Mouse (Mus musculus): Measurements from ENCODE around the gene Mansc4. TPM values are rescaled to one million over a fixed set of nuclear protein-coding genes. Genes with fewer than 3 reads are reported as not detected.

Gene Mansc4
- polyA plus RNA-seq, 2 experiments = 0.68 to 1.0 TPM

GRCm38 (mm10) chr6:147092136-147092535 lies 5.3 kb upstream of the Mansc4 start:
- H3K4me3 ChIP-seq (replicated peaks; ENCODE audit: low read length) = peak overlapping the region; percentile 85
- H3K4me2 ChIP-seq (replicated peaks; ENCODE audit: low read depth, low read length, severe bottlenecking) = peak overlapping the region; percentile 98
- H3K36me3 ChIP-seq (ENCODE audit: control insufficient read depth, insufficient read depth, low read length) = peaks cover 11% of the 10 kb centered on the region
- H3K27me3 ChIP-seq (ENCODE audit: control insufficient read depth, insufficient read depth, low read length) = no peaks in the 10 kb centered on the region
- H3K4me1 ChIP-seq (ENCODE audit: control insufficient read depth, insufficient read depth, low read length) = peaks cover 15% of the 10 kb centered on the region
- DNase-seq (ENCODE audit: low spot score) (no peak), ATAC-seq (ENCODE audit: low FRiP score, low read depth) (no peak)
- TF ChIP-seq POLR2A (IDR thresholded peaks at IDR 0.05; ENCODE audit: borderline replicate concordance, extremely low read depth, insufficient read depth, insufficient read length) = no peak
- peak overlapping the region; percentile 90 for H3K9ac ChIP-seq (ENCODE audit: low read depth, low read length, severe bottlenecking)
- no peak overlapping the region; the same call in 1 of the 2 replicates for H3K27ac ChIP-seq (replicated peaks; ENCODE audit: low read depth, low read length)
- no peaks in the 10 kb centered on the region for H3K9me3 ChIP-seq (ENCODE audit: control insufficient read depth, low read length)
- 2% methylated on average over 15 of the region's 15 CpGs for WGBS

- Histone ChIP-seq H3K9ac (ENCODE audit: low read depth, low read length, severe bottlenecking) (peak within 1 kb of the TSS; percentile 90), H3K27ac (replicated peaks; ENCODE audit: low read depth, low read length) (peak within 1 kb of the TSS; percentile 85), H3K4me2 (replicated peaks; ENCODE audit: low read depth, low read length, severe bottlenecking) (peak within 1 kb of the TSS; percentile 98), H3K4me3 (replicated peaks; ENCODE audit: low read length) (peak within 1 kb of the TSS; percentile 85), H3K27me3 (ENCODE audit: control insufficient read depth, insufficient read depth, low read length) (no peaks in the 10 kb centered on the region), H3K4me1 (ENCODE audit: control insufficient read depth, insufficient read depth, low read length) (peaks cover 23% of the 10 kb centered on the region), H3K9me3 (ENCODE audit: control insufficient read depth, low read length) (no peaks in the 10 kb centered on the region), H3K36me3 (ENCODE audit: control insufficient read depth, insufficient read depth, low read length) (peaks cover 11% of the 10 kb centered on the region)
- WGBS = under 1% methylated on average over 70 of the region's 99 CpGs
- peak; percentile 55; the same call in 1 of the 2 replicates for TF ChIP-seq POLR2A (IDR thresholded peaks at IDR 0.05; ENCODE audit: borderline replicate concordance, extremely low read depth, insufficient read depth, insufficient read length)
- DNase-seq (ENCODE audit: low spot score) = peak; percentile 58
- peak; percentile 91 for ATAC-seq (ENCODE audit: low FRiP score, low read depth)
Measured at GRCm38 (mm10) chr6:147091136-147092120, 4.6 kb upstream of the Mansc4 start, which contains the start of gene Klhl42. TSS of gene Klhl42 (plus strand) at chr6:147091379.

GRCm38 (mm10) chr6:147090191-147090590 lies 3.4 kb upstream of the Mansc4 start:
- ATAC-seq (ENCODE audit: low FRiP score, low read depth) (no peak), DNase-seq (ENCODE audit: low spot score) (no peak)
- Histone ChIP-seq H3K4me2 (replicated peaks; ENCODE audit: low read depth, low read length, severe bottlenecking) (no peak overlapping the region), H3K9ac (ENCODE audit: low read depth, low read length, severe bottlenecking) (no peak overlapping the region), H3K9me3 (ENCODE audit: control insufficient read depth, low read length) (no peaks in the 10 kb centered on the region), H3K27me3 (ENCODE audit: control insufficient read depth, insufficient read depth, low read length) (no peaks in the 10 kb centered on the region), H3K4me3 (replicated peaks; ENCODE audit: low read length) (no peak overlapping the region), H3K27ac (replicated peaks; ENCODE audit: low read depth, low read length) (no peak overlapping the region), H3K36me3 (ENCODE audit: control insufficient read depth, insufficient read depth, low read length) (no peaks in the 10 kb centered on the region; the same call in 1 of the 2 replicates), H3K4me1 (ENCODE audit: control insufficient read depth, insufficient read depth, low read length) (peaks cover 24% of the 10 kb centered on the region)
- no peak for TF ChIP-seq POLR2A (IDR thresholded peaks at IDR 0.05; ENCODE audit: borderline replicate concordance, extremely low read depth, insufficient read depth, insufficient read length)
- WGBS = 79% methylated on average over 5 of the region's 5 CpGs

GRCm38 (mm10) chr6:147088517-147088916 lies 1.7 kb upstream of the Mansc4 start:
- no peak for ATAC-seq (ENCODE audit: low FRiP score, low read depth)
- H3K36me3 ChIP-seq (ENCODE audit: control insufficient read depth, insufficient read depth, low read length) = no peaks in the 10 kb centered on the region
- WGBS = 83% methylated on average over 3 of the region's 3 CpGs
- no peak overlapping the region for H3K4me3 ChIP-seq (replicated peaks; ENCODE audit: low read length)
- H3K9me3 ChIP-seq (ENCODE audit: control insufficient read depth, low read length) = no peaks in the 10 kb centered on the region
- H3K27me3 ChIP-seq (ENCODE audit: control insufficient read depth, insufficient read depth, low read length) = no peaks in the 10 kb centered on the region
- TF ChIP-seq POLR2A (IDR thresholded peaks at IDR 0.05; ENCODE audit: borderline replicate concordance, extremely low read depth, insufficient read depth, insufficient read length) = no peak
- DNase-seq (ENCODE audit: low spot score) = no peak
- H3K9ac ChIP-seq (ENCODE audit: low read depth, low read length, severe bottlenecking) = no peak overlapping the region
- H3K4me1 ChIP-seq (ENCODE audit: control insufficient read depth, insufficient read depth, low read length) = peaks cover 19% of the 10 kb centered on the region
- H3K27ac ChIP-seq (replicated peaks; ENCODE audit: low read depth, low read length) = no peak overlapping the region
- H3K4me2 ChIP-seq (replicated peaks; ENCODE audit: low read depth, low read length, severe bottlenecking) = no peak overlapping the region

- 49% methylated on average over 6 of the region's 7 CpGs for WGBS
- no peak for DNase-seq (ENCODE audit: low spot score)
- Histone ChIP-seq H3K27me3 (ENCODE audit: control insufficient read depth, insufficient read depth, low read length) (no peaks in the 10 kb centered on the region), H3K9me3 (ENCODE audit: control insufficient read depth, low read length) (no peaks in the 10 kb centered on the region), H3K4me2 (replicated peaks; ENCODE audit: low read depth, low read length, severe bottlenecking) (no peak overlapping the region), H3K27ac (replicated peaks; ENCODE audit: low read depth, low read length) (no peak overlapping the region), H3K4me3 (replicated peaks; ENCODE audit: low read length) (no peak overlapping the region), H3K4me1 (ENCODE audit: control insufficient read depth, insufficient read depth, low read length) (peaks cover 16% of the 10 kb centered on the region), H3K9ac (ENCODE audit: low read depth, low read length, severe bottlenecking) (no peak overlapping the region), H3K36me3 (ENCODE audit: control insufficient read depth, insufficient read depth, low read length) (no peaks in the 10 kb centered on the region)
- TF ChIP-seq POLR2A (IDR thresholded peaks at IDR 0.05; ENCODE audit: borderline replicate concordance, extremely low read depth, insufficient read depth, insufficient read length) = no peak
- no peak for ATAC-seq (ENCODE audit: low FRiP score, low read depth)
Measured at GRCm38 (mm10) chr6:147087736-147088135, 904 bp upstream of the Mansc4 start.

Measured in limb, embryonic 14.5 days (tissue).